Mouse (Mus musculus): ENCODE data around the gene Rere. TPM values are rescaled to one million over a fixed set of nuclear protein-coding genes. Genes with fewer than 3 reads are reported as not detected.
"Not testable (repeated sequence)": the region's sequence is repeated elsewhere in the genome, so short reads cannot be mapped to it uniquely, and the experiment has no call there.

Rere gene
- polyA plus RNA-seq, 1 experiment from 2014 or later = 13.6 TPM

DNA sequence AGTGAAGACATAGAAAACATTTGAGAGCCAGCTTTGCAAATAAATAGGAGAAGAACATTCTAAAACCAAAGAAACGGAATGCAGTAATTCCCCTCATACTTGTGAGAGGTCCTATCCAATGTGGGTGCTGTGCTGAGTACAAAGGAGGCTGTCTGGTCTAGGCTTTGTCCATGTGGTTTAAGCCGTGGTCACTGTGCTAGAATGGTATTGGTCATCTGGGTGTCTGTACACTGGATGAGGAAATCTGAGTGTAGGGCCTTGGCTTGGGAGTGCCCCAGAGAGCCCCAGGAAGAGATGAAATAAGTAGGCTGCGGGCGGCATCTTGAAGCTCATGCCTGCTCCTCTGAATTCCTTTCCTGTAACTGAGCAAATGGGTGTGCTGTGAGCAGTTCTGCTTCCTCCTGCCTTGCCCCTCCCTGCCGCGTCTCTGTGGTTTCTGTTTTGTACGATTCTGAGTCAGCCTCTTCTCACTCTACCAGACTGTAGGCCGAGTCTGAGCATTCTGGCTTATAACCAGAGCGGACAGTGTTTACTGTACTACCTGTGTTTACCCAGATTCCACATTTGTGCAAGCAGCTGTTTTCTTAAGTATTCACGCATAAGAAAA, 263.3 kb downstream of the Rere start:
- peak; percentile 80 for DNase-seq (ENCODE audit: low spot score)

GRCm38 (mm10) chr4:150545775-150546174, 264.3 kb downstream of the Rere start:
- DNase-seq (ENCODE audit: low spot score) = no peak

DNA sequence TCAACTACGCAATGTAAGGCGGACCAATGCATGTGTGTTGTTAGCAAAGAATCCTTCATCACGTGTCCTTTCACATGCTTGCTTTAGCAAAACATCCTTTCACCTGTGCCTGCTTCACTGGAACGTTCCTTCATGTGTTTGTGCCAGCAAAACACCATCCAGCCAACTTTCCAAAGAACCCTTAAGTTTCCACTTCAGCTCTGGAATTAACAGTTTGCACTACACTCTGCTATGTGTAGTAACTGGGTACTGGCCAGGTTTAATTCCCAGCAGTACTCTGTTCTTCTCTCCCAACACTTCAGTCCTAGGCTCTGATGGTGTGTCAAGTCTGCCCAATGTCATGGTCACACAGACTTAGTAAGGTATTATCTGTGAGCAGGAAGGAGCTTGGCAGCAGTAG, 264.9 kb downstream of the Rere start:
- not testable (repeated sequence) for DNase-seq (ENCODE audit: low spot score)

- DNase-seq (ENCODE audit: low spot score) = no peak
Measured at GRCm38 (mm10) chr4:150549393-150549792, 267.9 kb downstream of the Rere start.

- no peak for DNase-seq (ENCODE audit: low spot score)
Measured at GRCm38 (mm10) chr4:150549989-150550716, 268.7 kb downstream of the Rere start.

DNA sequence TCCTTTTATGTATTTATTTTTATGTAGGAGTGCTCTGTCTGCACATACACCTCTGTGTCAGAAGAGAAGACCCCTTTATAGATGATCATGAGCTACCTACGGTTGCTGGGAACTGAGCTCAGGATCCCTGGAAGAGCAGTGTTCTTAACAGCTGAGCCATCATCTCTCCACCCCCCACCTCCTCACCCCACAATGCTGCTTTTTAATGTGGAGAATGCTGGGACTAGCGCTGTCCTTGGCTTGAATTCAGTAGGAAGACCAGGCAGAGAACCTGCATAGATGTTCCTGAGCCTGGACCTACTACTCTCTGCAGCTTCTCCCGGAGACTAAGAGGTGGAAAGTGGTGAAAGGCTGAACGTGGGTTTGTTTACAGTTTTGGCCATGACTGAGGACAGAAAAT, 269.9 kb downstream of the Rere start:
- DNase-seq (ENCODE audit: low spot score) = no peak

DNA sequence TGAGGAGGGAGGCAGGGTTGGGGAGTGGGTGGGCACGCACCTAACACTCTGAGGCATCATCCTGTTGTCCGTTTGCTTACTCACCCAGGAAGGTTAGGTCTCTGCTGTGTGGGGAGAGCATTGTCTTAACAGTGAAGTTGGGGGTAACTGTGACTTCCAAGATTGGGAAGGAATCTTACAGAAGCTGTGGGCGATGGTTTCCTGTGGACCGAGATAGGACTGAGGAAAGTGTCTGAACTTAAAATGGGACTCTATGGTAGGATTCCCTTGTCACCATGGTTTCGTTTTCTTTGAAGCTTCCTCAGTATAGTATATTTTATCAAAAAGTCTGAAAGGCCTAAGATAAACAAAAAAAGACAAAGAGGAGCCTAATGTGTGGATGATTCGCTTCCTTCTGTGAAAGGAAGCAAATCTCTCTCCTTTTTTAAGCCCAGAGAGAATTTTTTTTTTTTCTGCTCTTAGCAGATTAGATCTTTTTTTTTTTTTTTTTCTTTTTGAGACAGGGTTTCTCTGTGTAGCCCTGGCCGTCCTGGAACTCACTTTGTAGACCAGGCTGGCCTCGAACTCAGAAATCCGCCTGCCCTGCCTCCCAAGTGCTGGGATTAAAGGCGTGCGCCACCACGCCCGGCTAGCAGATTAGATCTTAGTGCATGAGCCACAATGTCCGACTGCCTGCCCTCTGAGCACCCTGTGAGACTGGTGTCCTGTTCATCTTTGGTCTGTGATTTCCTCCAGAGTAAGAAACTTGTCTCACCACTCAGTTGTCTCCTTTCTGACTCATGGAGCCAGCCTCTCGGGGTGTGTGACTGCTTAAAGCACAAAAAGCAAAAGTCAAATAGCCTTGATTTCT, 271.5 kb downstream of the Rere start:
- DNase-seq (ENCODE audit: low spot score) = no peak

DNA sequence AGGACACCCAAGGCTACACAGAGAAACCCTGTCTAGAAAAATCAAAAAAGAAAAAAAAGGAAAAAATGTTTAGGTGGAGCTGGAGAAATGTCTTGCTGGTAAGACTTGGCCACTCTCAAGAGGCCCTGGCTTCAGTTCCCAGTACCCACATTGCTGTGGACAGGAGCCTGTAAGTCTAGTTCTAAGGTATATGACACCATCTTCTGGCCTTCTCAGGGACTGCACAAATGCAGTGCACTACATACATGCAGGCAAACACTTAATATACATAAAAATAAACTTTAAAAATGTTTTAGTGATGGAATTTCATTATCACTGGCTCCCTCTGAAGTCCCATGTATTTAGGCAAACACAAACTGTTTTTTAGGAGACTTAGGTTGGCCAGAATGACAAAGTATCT, 274.3 kb downstream of the Rere start:
- DNase-seq (ENCODE audit: low spot score) = no peak

- DNase-seq (ENCODE audit: low spot score) = peak; percentile 75
Measured at GRCm38 (mm10) chr4:150556382-150557221, 275.2 kb downstream of the Rere start.

DNA sequence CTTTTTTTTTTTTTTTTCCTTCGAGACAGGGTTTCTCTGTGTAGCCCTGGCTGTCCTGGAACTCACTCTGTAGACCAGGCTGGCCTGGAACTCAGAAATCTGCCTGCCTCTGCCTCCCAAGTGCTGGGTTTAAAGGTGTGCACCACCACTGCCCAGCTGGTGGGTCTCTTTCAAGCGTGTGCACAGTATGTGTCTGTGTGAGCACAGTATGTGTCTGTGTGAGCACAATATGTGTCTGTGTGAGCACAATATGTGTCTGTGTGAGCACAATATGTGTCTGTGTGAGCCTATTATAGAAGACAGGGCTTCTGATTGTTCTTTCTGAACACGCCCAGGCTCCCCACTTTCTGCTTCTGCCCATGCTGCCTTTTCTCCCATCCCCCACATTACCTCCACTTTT, 275.8 kb downstream of the Rere start:
- DNase-seq (ENCODE audit: low spot score) = not testable (repeated sequence)

- DNase-seq (ENCODE audit: low spot score) = peak; percentile 57
Measured at GRCm38 (mm10) chr4:150557976-150558375, 276.5 kb downstream of the Rere start.

DNA sequence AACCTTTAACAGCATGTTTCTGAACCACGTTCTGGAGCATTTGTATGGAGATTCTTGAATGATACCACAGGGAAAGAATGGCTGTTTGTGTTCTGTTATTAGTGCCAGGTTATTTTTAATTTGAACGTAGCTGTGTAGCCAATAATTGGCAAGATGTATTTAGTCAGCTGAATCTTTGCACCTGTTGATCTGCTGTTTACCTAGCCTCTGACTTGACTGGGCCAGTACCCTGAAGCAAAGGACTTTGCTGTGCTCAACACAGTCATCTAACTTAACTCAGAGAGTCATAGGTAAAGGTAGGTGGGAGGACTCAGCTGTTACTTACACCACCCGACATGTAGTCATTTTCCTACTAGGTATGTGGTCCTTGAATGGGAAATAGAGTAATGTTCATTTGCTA, 278.1 kb downstream of the Rere start:
- DNase-seq (ENCODE audit: low spot score) = no peak

- DNase-seq (ENCODE audit: low spot score) = no peak
Measured at GRCm38 (mm10) chr4:150563281-150563680, 281.8 kb downstream of the Rere start.

GRCm38 (mm10) chr4:150566193-150566592, 284.7 kb downstream of the Rere start:
- peak; percentile 62 for DNase-seq (ENCODE audit: low spot score)

DNA sequence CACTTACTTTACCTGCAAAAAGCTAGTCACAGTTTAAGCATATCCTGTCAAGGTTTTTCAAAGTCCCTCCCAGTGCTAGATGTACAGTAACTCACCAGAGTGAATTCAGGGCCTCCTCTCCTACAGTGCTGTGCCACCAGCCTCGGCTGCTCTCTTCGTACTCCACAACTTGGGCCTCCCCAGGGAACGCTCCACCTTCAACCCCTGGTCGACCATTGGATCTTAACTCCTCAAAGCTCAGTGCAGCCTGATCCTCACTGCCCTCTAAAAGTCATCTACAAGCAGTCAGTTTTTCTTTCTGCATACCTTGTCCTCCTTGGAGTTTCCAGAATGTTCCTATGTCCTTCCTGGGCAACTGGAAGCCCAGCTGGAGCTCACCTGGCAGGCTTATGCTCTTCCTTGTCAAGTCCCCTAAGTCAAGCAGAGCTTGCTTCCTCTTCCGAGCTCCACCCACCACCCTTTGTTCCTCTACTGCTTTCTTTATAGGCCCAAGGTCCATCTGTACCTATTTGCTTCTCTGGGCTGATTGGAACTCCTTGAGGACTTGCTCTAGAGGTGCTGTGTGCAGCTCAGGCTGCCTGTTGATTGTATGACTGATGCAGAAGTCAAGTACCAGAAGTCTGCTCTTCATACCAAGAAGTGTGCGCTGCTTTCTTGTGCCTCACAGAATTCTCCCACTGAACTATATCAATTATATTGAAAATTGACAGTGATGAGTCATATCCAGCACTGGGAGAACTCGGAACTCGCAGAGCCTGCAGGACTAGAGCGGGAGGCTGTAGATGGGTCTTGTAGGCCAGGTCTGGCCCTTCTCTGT, 287.1 kb downstream of the Rere start:
- peak; percentile 38 for DNase-seq (ENCODE audit: low spot score)

GRCm38 (mm10) chr4:150569135-150569833, 287.8 kb downstream of the Rere start:
- DNase-seq (ENCODE audit: low spot score) = peak; percentile 46

- peak; percentile 61 for DNase-seq (ENCODE audit: low spot score)
Measured at GRCm38 (mm10) chr4:150569834-150570571, 288.6 kb downstream of the Rere start.

GRCm38 (mm10) chr4:150570793-150571192, 289.3 kb downstream of the Rere start:
- DNase-seq (ENCODE audit: low spot score) = no peak

- no peak for DNase-seq (ENCODE audit: low spot score)
Measured at GRCm38 (mm10) chr4:150572104-150572691, 290.8 kb downstream of the Rere start.

All from thymus, postnatal 0 days (tissue).